Comparison of ENCODE assay signal across 21 mouse cellular contexts in the genomic region with DNA sequence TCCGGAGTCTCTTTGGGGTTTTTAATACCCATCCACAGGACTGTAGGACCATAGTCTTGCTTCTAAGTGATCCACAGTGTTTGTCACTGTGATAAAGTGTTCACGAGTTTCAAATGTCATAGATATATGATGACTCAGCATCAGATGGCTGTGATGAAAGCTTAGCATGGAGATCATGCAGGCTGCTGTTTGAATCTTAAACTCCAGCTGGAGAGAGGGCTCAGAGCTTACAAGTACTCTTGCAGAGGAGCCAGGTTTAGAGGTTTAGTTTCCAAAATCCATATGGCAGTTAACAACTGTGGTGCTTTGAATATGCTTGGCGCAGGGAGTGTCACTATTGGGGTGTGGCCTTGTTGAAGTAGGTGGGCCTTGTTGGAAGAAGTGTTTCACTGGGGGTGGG.
DNase-seq lines count a peak whose midpoint lies in the region; TF ChIP-seq lines count a peak whose summit lies in the region.
"Had no signal": no experiment of that assay in that cellular context is flagged by ENCODE, and none has a peak within 500 bp of the region (broad histone marks: within the 10 kb centered on the region; RNA-seq: fewer than 3 reads in every experiment).

No protein-coding gene starts in this region.

- peak; percentile 24 for DNase-seq in heart, adult 11 months
- DNase-seq in heart, postnatal 25 days (ENCODE audit: low spot score) = no peak
- DNase-seq in right cerebral cortex, adult 18-20 months = peak; percentile 26
- no peak for DNase-seq in right cerebral cortex, postnatal 10 days (ENCODE audit: low spot score in 2 of 2)
- no peak for DNase-seq in ES-E14 (ENCODE audit: low read depth, low spot score)
- DNase-seq in thymus, postnatal 10 days (ENCODE audit: low spot score in 2 of 2) = no peak
- DNase-seq: adrenal gland, postnatal 10 days; adrenal gland, postnatal 36 days; cerebellum, adult 11 months; cerebellum, adult 2 months; cerebellum, adult 9-11 months; cerebellum, postnatal 25 days; forebrain, postnatal 0 days; gastrocnemius, postnatal 25 days; heart, postnatal 36 days had no signal

- H3K9me3 ChIP-seq in ES-E14 (ENCODE audit: control insufficient read depth, insufficient read depth, low read depth, low read length) = no peaks in the 10 kb centered on the region
- H3K9me3 ChIP-seq: G1E; intestine, embryonic 15.5 days had no signal

- no peaks in the 10 kb centered on the region for H3K4me1 ChIP-seq in ES-E14 (ENCODE audit: control insufficient read depth in 2 of 2, insufficient read depth in 2 of 2, low read length in 2 of 2, poor library complexity in 1 of 2)

- in situ Hi-C loops in ES-E14 (cut with MboI; ENCODE audit: low sequenced_read_pairs in 2 of 2, unreplicated experiment in 2 of 2) = no loop called here

- no peak overlapping the region for H3K27ac ChIP-seq in ES-E14 (ENCODE audit: insufficient read depth, low read depth, low read length, poor library complexity, severe bottlenecking)
- H3K27ac ChIP-seq: embryonic facial prominence, embryonic 12.5 days; embryonic facial prominence, embryonic 15.5 days; hindbrain, embryonic 10.5 days; hindbrain, embryonic 13.5 days; intestine, embryonic 15.5 days had no signal

- intact Hi-C loops in heart, postnatal 25 days (cut with DNase I) = no loop called here

- H3K36me3 ChIP-seq in ES-E14 (ENCODE audit: control insufficient read depth, insufficient read depth, low read length, poor library complexity, severe bottlenecking) = no peaks in the 10 kb centered on the region
- H3K36me3 ChIP-seq: G1E; intestine, embryonic 15.5 days had no signal

- no peak overlapping the region for H3K4me3 ChIP-seq in ES-E14 (ENCODE audit: insufficient read depth in 1 of 2, low read depth in 1 of 2, low read length in 2 of 2, poor library complexity in 1 of 2, severe bottlenecking in 1 of 2)
- H3K4me3 ChIP-seq: embryonic facial prominence, embryonic 12.5 days; embryonic facial prominence, embryonic 15.5 days; hindbrain, embryonic 10.5 days; hindbrain, embryonic 13.5 days; intestine, embryonic 15.5 days had no signal

- no peak overlapping the region for H3K9ac ChIP-seq in ES-E14 (ENCODE audit: insufficient read depth, low read depth, low read length, poor library complexity, severe bottlenecking)
- H3K9ac ChIP-seq: embryonic facial prominence, embryonic 12.5 days; embryonic facial prominence, embryonic 15.5 days; forebrain, postnatal 0 days; hindbrain, embryonic 13.5 days; intestine, embryonic 15.5 days had no signal

TF ChIP-seq in ES-E14, 5 proteins besides CTCF, POLR2A, EP300 and RAD21:
- TF ChIP-seq HCFC1 (IDR thresholded peaks at IDR 0.05; ENCODE audit: borderline replicate concordance, insufficient read depth, low read length) = no peak
- TF ChIP-seq MAFK (IDR thresholded peaks at IDR 0.05; ENCODE audit: insufficient read depth, low read depth, low read length) = peak; percentile 41; the same call in 1 of the 2 replicates

Comparison
In these comparisons a context has a peak if more than half of its experiments do, and no peak if none do; other contexts are left out.
1. DNase-seq: peak in heart, adult 11 months (single experiment) and right cerebral cortex, adult 18-20 months (single experiment); none in heart, postnatal 25 days (single experiment), right cerebral cortex, postnatal 10 days (0 of 2), ES-E14 (single experiment) and thymus, postnatal 10 days (0 of 2).